Mouse (Mus musculus) small intestine, adult 2 months (tissue): ENCODE data around the gene Ppara. TPM values are rescaled to one million over a fixed set of nuclear protein-coding genes. Genes with fewer than 3 reads are reported as not detected.
A peak's percentile ranks its signal among the peaks of the same experiment; 100 is the strongest.

Experiments used
- H3K27ac ChIP-seq: fragments of 200-500 bp; 2 replicates; pipeline ENCODE4 v1.5.1; 2012; ENCODE audit warnings: low read depth, low read length, control low read depth, inconsistent platforms; ENCODE audit not compliant: insufficient read depth
- H3K27me3 ChIP-seq: fragments of 200-500 bp; 2 replicates; pipeline ENCODE4 v1.6.1; 2012; ENCODE audit warnings: mild to moderate bottlenecking, moderate library complexity, low read length, inconsistent platforms; ENCODE audit not compliant: control insufficient read depth, insufficient read depth
- H3K36me3 ChIP-seq: fragments of 200-500 bp; 2 replicates; pipeline ENCODE4 v1.6.1; 2012; ENCODE audit warnings: mild to moderate bottlenecking, low read length, control low read depth, inconsistent platforms; ENCODE audit not compliant: control insufficient read depth, insufficient read depth
- H3K4me1 ChIP-seq: fragments of 200-500 bp; 2 replicates; pipeline ENCODE4 v1.6.1; 2012; ENCODE audit warnings: low read length, inconsistent platforms, mixed read lengths; ENCODE audit not compliant: control insufficient read depth, insufficient read depth, insufficient read length
- H3K4me3 ChIP-seq: fragments of 200-500 bp; 2 replicates; pipeline ENCODE4 v1.5.1; 2012; ENCODE audit warnings: low read depth, mild to moderate bottlenecking, control low read depth, inconsistent platforms, low read length, moderate library complexity
- CTCF ChIP-seq: fragments of 200-500 bp; IDR thresholded peaks from 2 replicates; pipeline ENCODE4 v1.5.1; 2012; ENCODE audit warnings: low read depth, mild to moderate bottlenecking, control low read depth, inconsistent platforms, low read length, moderate library complexity, mixed read lengths; ENCODE audit not compliant: insufficient replicate concordance, insufficient read length; ENCODE audit errors: extremely low read depth
- POLR2A ChIP-seq: fragments of 200-500 bp; IDR thresholded peaks from 2 replicates; pipeline ENCODE4 v1.6.1; 2012; ENCODE audit warnings: low read depth, mild to moderate bottlenecking, control low read depth, inconsistent platforms, low read length, moderate library complexity
- WGBS: fragments of 180-500 bp; shearing (Covaris S2); methylation state at CpG from one replicate; pipeline ENCODE4 v1.1.7; 2018; 5-methylcytosine and 5-hydroxymethylcytosine counted together
- polyA plus RNA-seq: library from polyadenylated mRNA; depleted of rRNA; stranded (reverse); fragments of >200 nt; gene quantifications from 2 replicates; pipeline ENCODE4 v1.2.3, GENCODE M21; 2012

Ppara gene
- polyA plus RNA-seq, 1 experiment = 7.2 TPM

GRCm38 (mm10) chr15:85756611-85757010 is 21.8 kb downstream of the Ppara start:
- 86% methylated on average over 7 of the region's 7 CpGs for WGBS
- Histone ChIP-seq H3K4me3 (no peak overlapping the region), H3K27me3 (no peaks in the 10 kb centered on the region), H3K4me1 (peaks cover 12% of the 10 kb centered on the region; the same call in 1 of the 2 replicates), H3K27ac (no peak overlapping the region), H3K36me3 (peaks cover 6% of the 10 kb centered on the region; the same call in 1 of the 2 replicates)
- no peak for TF ChIP-seq POLR2A
- TF ChIP-seq CTCF = no peak

- peaks cover 6% of the 10 kb centered on the region; the same call in 1 of the 2 replicates for H3K36me3 ChIP-seq
- WGBS = 97% methylated on average over 3 of the region's 3 CpGs
Observed at GRCm38 (mm10) chr15:85757768-85758167, 23.0 kb downstream of the Ppara start.

GRCm38 (mm10) chr15:85762761-85763160 is 28.0 kb downstream of the Ppara start:
- peaks cover 2% of the 10 kb centered on the region; the same call in 1 of the 2 replicates for H3K36me3 ChIP-seq
- H3K4me3 ChIP-seq = no peak overlapping the region
- H3K4me1 ChIP-seq = peaks cover 6% of the 10 kb centered on the region; the same call in 1 of the 2 replicates
- TF ChIP-seq POLR2A = no peak
- TF ChIP-seq CTCF = no peak
- 87% methylated on average over 4 of the region's 4 CpGs for WGBS
- no peaks in the 10 kb centered on the region for H3K27me3 ChIP-seq
- no peak overlapping the region for H3K27ac ChIP-seq

More at GRCm38 (mm10) chr15:85757768-85758167, 23.0 kb downstream of the Ppara start:
- no peaks in the 10 kb centered on the region for H3K27me3 ChIP-seq
- TF ChIP-seq POLR2A (no peak), CTCF (peak; percentile 46; the same call in 1 of the 2 replicates)
- no peak overlapping the region for H3K4me3 ChIP-seq
- no peak overlapping the region for H3K27ac ChIP-seq
- peaks cover 11% of the 10 kb centered on the region; the same call in 1 of the 2 replicates for H3K4me1 ChIP-seq

GRCm38 (mm10) chr15:85765022-85765421 is 30.2 kb downstream of the Ppara start:
- Histone ChIP-seq H3K4me3 (no peak overlapping the region), H3K27ac (no peak overlapping the region)
- TF ChIP-seq POLR2A (no peak), CTCF (no peak)

GRCm38 (mm10) chr15:85766677-85767076 is 31.9 kb downstream of the Ppara start:
- no peak for TF ChIP-seq CTCF
- TF ChIP-seq POLR2A = no peak
- no peak overlapping the region for H3K4me3 ChIP-seq
- H3K27me3 ChIP-seq = no peaks in the 10 kb centered on the region
- peaks cover 34% of the 10 kb centered on the region; the same call in 1 of the 2 replicates for H3K4me1 ChIP-seq
- H3K36me3 ChIP-seq = no peaks in the 10 kb centered on the region
- 25% methylated on average over 5 of the region's 5 CpGs for WGBS
- 0 out of 2 replicates have a peak overlapping the region, but pooled peaks have one; percentile 34 for H3K27ac ChIP-seq

More at GRCm38 (mm10) chr15:85765022-85765421, 30.2 kb downstream of the Ppara start:
- Histone ChIP-seq H3K4me1 (peaks cover 19% of the 10 kb centered on the region; the same call in 1 of the 2 replicates), H3K36me3 (no peaks in the 10 kb centered on the region), H3K27me3 (no peaks in the 10 kb centered on the region)
- 71% methylated on average over 3 of the region's 3 CpGs for WGBS

GRCm38 (mm10) chr15:85768991-85769390 is 34.2 kb downstream of the Ppara start:
- no peaks in the 10 kb centered on the region for H3K27me3 ChIP-seq
- 32% methylated on average over 8 of the region's 8 CpGs for WGBS
- H3K36me3 ChIP-seq = no peaks in the 10 kb centered on the region
- TF ChIP-seq POLR2A = no peak
- no peak for TF ChIP-seq CTCF
- H3K4me1 ChIP-seq = peaks cover 47% of the 10 kb centered on the region; the same call in 1 of the 2 replicates
- no peak overlapping the region for H3K4me3 ChIP-seq
- H3K27ac ChIP-seq = peak overlapping the region; percentile 29

GRCm38 (mm10) chr15:85771306-85772121 is 36.7 kb downstream of the Ppara start:
- 32% methylated on average over 17 of the region's 17 CpGs for WGBS
- Histone ChIP-seq H3K27ac (peak overlapping the region; percentile 84), H3K4me3 (no peak overlapping the region)

More at GRCm38 (mm10) chr15:85771306-85772121, 36.7 kb downstream of the Ppara start:
- Histone ChIP-seq H3K36me3 (no peaks in the 10 kb centered on the region), H3K27me3 (no peaks in the 10 kb centered on the region), H3K4me1 (peaks cover 61% of the 10 kb centered on the region)
- no peak for TF ChIP-seq CTCF
- TF ChIP-seq POLR2A = no peak
